Mouse (Mus musculus) lung, postnatal 0 days (tissue): ENCODE results near the gene Cse1l. TPM values are rescaled to one million over a fixed set of nuclear protein-coding genes. Genes with fewer than 3 reads are reported as not detected.
A peak's percentile ranks its signal among the peaks of the same experiment; 100 is the strongest.

Experiments used
- ATAC-seq: fragments of 200-750 bp; cut with Nextera tagmentation; 2 replicates; pipeline ENCODE4 v1.8.0; 2017; ENCODE audit warnings: moderate library complexity
- DNase-seq: peaks from one replicate; pipeline ENCODE4 v3.0.0-alpha.2; 2016; ENCODE audit warnings: low spot score
- H3K27ac ChIP-seq: fragments of 300-500 bp; sonication (generic); 2 replicates; pipeline ENCODE4 v1.5.1; 2014; ENCODE audit warnings: antibody characterized with exemption, mild to moderate bottlenecking, low read length, mixed read lengths
- H3K27me3 ChIP-seq: fragments of 300-500 bp; sonication (generic); replicated peaks from 2 replicates; pipeline ENCODE4 v1.6.1; 2014; ENCODE audit warnings: low read length, mixed read lengths; ENCODE audit not compliant: insufficient read depth
- H3K36me3 ChIP-seq: fragments of 300-500 bp; sonication (generic); 2 replicates; pipeline ENCODE4 v1.6.1; 2014; ENCODE audit warnings: low read length, mixed read lengths; ENCODE audit not compliant: insufficient read depth
- H3K4me1 ChIP-seq: fragments of 300-500 bp; sonication (generic); 2 replicates; pipeline ENCODE4 v1.6.1; 2014; ENCODE audit warnings: antibody characterized with exemption, low read depth, low read length, mixed read lengths; ENCODE audit not compliant: insufficient read depth
- H3K4me2 ChIP-seq: fragments of 300-500 bp; sonication (generic); replicated peaks from 2 replicates; pipeline ENCODE4 v1.6.1; 2014; ENCODE audit warnings: low read depth, mild to moderate bottlenecking, low read length, moderate library complexity, mixed read lengths
- H3K4me3 ChIP-seq: fragments of 300-500 bp; sonication (generic); 2 replicates; pipeline ENCODE4 v1.5.1; 2014; ENCODE audit warnings: low read depth, low read length
- H3K9ac ChIP-seq: fragments of 300-500 bp; sonication (generic); replicated peaks from 2 replicates; pipeline ENCODE4 v1.6.1; 2014; ENCODE audit warnings: low read depth, mild to moderate bottlenecking
- H3K9me3 ChIP-seq: fragments of 300-500 bp; sonication (generic); 2 replicates; pipeline ENCODE4 v1.6.1; 2016; ENCODE audit warnings: low read length, mixed read lengths
- CTCF ChIP-seq: IDR thresholded peaks from 2 replicates; pipeline ENCODE4 v1.5.1; 2016; ENCODE audit warnings: antibody characterized with exemption, mild to moderate bottlenecking
- EP300 ChIP-seq: IDR thresholded peaks from 2 replicates; pipeline ENCODE4 v1.6.1; 2016; ENCODE audit warnings: antibody characterized with exemption, mild to moderate bottlenecking, control low read depth
- WGBS: fragments of 180-500 bp; shearing (Covaris S2); extraction: QIAGEN DNeasy Blood & Tissue Kit; methylation state at CpG from one replicate; pipeline ENCODE4 v1.1.7; 2014; 5-methylcytosine and 5-hydroxymethylcytosine counted together
- polyA plus RNA-seq: library from polyadenylated mRNA; unstranded; fragments of >200 nt; fragmentation: Nextera tagmentation; extraction: Ambion mirVana; gene quantifications from 2 replicates; pipeline ENCODE4 v1.2.1, GENCODE M21; 2015

Cse1l gene
- polyA plus RNA-seq, 1 experiment from 2014 or later = 24.1 TPM

DNA sequence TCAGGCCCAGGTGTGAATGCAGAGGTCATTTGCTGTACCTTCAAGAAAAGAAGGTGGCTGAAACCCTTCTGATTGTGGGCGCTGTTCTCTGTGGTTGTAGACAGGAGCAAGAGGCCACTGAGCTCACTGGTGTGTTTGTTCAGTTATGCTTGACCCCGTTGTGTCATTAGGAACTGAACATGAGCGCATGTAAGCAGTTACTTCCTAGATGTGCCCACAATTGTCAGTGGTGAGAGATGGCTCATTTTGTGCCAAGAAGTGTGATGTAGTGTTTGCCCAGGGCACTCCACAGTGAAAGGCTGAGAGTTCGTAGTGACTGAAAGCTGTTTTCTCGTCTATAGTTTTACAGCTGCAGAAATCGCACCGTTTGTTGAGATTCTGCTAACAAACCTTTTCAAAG, 29.7 kb downstream of the Cse1l start:
- H3K27me3 ChIP-seq = no peaks in the 10 kb centered on the region
- no peaks in the 10 kb centered on the region for H3K9me3 ChIP-seq
- peaks cover 32% of the 10 kb centered on the region; the same call in 1 of the 2 replicates for H3K36me3 ChIP-seq
- no peak overlapping the region for H3K4me2 ChIP-seq
- ATAC-seq (peak; percentile 86), DNase-seq (peak; percentile 77)
- no peak overlapping the region for H3K4me3 ChIP-seq
- no peak overlapping the region for H3K9ac ChIP-seq
- 54% methylated on average over 7 of the region's 7 CpGs for WGBS
- no peaks in the 10 kb centered on the region for H3K4me1 ChIP-seq
- no peak for TF ChIP-seq CTCF
- no peak for TF ChIP-seq EP300
- H3K27ac ChIP-seq = peak overlapping the region; percentile 66

DNA sequence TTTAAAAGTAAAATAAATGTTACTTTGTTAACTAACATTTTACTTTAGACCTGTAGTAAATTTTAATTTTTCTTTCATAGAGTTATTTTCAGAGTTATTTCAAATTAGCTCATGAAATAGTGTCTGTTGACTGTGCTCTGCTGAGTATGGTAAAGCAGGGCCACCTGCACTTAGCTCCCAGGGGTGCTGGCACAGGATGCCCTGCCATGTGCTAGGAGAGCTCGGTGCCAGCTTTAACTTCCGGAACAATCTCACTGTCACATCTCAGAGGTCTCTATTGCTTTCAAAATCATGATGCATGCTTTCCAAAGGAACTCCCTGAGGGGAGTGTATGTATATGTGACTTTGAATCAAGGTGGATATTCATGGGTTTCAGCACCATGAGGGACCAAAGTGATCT, 30.3 kb downstream of the Cse1l start:
- DNase-seq (no peak), ATAC-seq (no peak)
- WGBS = 75% methylated on average over 2 of the region's 2 CpGs
- no peak for TF ChIP-seq EP300
- no peaks in the 10 kb centered on the region for H3K9me3 ChIP-seq
- no peaks in the 10 kb centered on the region for H3K4me1 ChIP-seq
- no peak overlapping the region for H3K9ac ChIP-seq
- no peak overlapping the region for H3K4me3 ChIP-seq
- H3K4me2 ChIP-seq = no peak overlapping the region
- H3K36me3 ChIP-seq = peaks cover 33% of the 10 kb centered on the region; the same call in 1 of the 2 replicates
- no peaks in the 10 kb centered on the region for H3K27me3 ChIP-seq
- no peak overlapping the region for H3K27ac ChIP-seq

DNA sequence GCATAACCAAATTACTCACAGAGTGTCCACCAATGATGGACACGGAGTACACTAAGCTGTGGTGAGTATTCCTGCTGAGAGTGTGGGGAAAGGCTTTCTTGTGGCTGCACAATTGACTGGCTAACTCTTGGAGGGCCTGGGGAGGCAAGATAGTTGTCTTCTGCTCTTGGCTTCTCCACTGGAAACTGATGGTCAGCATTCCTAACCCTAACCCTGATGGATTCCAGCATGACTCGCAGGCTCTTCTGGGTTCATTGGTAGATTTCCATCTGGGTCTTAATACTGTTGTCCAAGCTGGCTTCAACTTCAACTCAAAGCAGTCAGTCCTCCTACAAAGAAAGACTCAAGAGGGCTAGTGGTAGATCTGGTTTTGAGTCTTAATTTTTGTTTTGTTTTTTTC, 37.3 kb downstream of the Cse1l start:
- DNase-seq = no peak
- WGBS = 86% methylated on average over 2 of the region's 2 CpGs
- no peaks in the 10 kb centered on the region for H3K4me1 ChIP-seq
- no peak overlapping the region for H3K9ac ChIP-seq
- TF ChIP-seq EP300 (no peak), CTCF (no peak)
- H3K36me3 ChIP-seq = peaks cover 32% of the 10 kb centered on the region; the same call in 1 of the 2 replicates
- no peak overlapping the region for H3K4me3 ChIP-seq
- no peaks in the 10 kb centered on the region for H3K9me3 ChIP-seq
- no peak overlapping the region for H3K27ac ChIP-seq
- no peak overlapping the region for H3K4me2 ChIP-seq
- ATAC-seq = no peak
- H3K27me3 ChIP-seq = no peaks in the 10 kb centered on the region

DNA sequence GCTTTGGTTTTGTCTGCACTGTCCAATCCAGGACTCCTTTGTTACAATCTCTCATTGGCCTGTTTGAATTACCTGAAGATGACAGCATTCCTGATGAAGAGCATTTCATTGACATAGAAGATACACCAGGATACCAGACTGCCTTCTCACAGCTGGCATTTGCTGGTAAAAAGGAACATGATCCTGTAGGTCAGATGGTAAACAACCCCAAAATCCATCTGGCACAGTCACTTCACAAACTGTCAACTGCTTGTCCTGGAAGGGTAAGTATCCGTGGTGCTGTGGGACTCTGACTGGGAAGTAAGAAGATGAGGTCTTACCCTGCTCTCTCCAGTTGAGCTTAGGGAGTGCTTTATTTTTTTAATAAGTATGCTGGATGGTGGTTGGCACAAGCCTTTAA, 38.5 kb downstream of the Cse1l start:
- no peak overlapping the region for H3K27ac ChIP-seq
- no peak overlapping the region for H3K9ac ChIP-seq
- ATAC-seq (no peak), DNase-seq (no peak)
- no peak overlapping the region for H3K4me3 ChIP-seq
- H3K27me3 ChIP-seq = no peaks in the 10 kb centered on the region
- TF ChIP-seq EP300 (no peak), CTCF (no peak)
- 75% methylated on average over 1 of the region's 1 CpGs for WGBS
- no peaks in the 10 kb centered on the region for H3K9me3 ChIP-seq
- no peak overlapping the region for H3K4me2 ChIP-seq
- no peaks in the 10 kb centered on the region for H3K4me1 ChIP-seq
- peaks cover 39% of the 10 kb centered on the region for H3K36me3 ChIP-seq

DNA sequence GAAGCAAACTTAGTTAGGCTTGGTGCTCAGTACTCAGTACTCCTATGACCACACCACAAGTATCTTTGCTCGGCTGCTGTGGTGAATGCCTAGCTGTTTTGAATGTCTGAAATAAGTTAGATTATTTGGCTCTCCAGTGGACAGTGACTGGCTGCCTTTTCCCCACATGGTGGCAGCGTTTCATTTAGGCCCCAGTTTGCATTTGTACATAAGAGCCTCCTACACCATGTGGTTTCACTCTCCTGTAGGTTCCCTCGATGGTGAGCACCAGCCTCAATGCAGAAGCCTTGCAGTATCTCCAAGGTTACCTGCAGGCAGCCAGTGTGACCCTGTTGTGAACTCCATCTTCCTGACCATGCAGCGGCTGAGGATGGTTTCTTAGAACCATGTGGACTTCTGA, 39.6 kb downstream of the Cse1l start:
- peak; percentile 30 for DNase-seq
- peak; percentile 23; the same call in 1 of the 2 replicates for ATAC-seq
- Histone ChIP-seq H3K27ac (no peak overlapping the region), H3K4me1 (no peaks in the 10 kb centered on the region), H3K27me3 (no peaks in the 10 kb centered on the region), H3K9ac (no peak overlapping the region), H3K4me2 (no peak overlapping the region), H3K36me3 (peaks cover 46% of the 10 kb centered on the region), H3K4me3 (no peak overlapping the region), H3K9me3 (no peaks in the 10 kb centered on the region)
- TF ChIP-seq EP300 (no peak), CTCF (peak; percentile 62)
- 44% methylated on average over 4 of the region's 4 CpGs for WGBS

DNA sequence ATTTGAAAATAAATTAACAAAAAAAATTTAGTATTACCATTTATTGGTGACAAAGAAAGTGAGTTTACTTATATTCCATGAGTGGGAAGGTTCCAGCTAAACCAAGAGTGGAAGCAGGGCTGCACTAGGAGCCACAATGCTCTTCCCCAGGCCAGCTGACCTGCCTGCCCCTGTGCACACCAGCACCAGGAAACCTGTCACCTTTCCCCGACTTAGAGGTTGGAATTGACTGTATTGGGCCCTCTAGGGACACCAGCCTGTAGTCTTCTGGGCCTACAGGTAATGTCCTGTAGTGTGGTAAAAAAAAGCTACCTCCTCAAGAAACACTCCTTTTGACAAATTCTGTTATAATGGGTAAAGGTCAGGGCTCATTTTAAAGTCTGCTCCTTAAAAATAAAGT, 42.4 kb downstream of the Cse1l start:
- Histone ChIP-seq H3K9ac (no peak overlapping the region), H3K27me3 (no peaks in the 10 kb centered on the region), H3K4me2 (no peak overlapping the region), H3K27ac (no peak overlapping the region), H3K9me3 (no peaks in the 10 kb centered on the region), H3K4me1 (no peaks in the 10 kb centered on the region), H3K36me3 (peaks cover 53% of the 10 kb centered on the region), H3K4me3 (no peak overlapping the region)
- DNase-seq = no peak
- TF ChIP-seq CTCF = no peak
- TF ChIP-seq EP300 = no peak
- WGBS = 60% methylated on average over 1 of the region's 1 CpGs
- ATAC-seq = no peak

DNA sequence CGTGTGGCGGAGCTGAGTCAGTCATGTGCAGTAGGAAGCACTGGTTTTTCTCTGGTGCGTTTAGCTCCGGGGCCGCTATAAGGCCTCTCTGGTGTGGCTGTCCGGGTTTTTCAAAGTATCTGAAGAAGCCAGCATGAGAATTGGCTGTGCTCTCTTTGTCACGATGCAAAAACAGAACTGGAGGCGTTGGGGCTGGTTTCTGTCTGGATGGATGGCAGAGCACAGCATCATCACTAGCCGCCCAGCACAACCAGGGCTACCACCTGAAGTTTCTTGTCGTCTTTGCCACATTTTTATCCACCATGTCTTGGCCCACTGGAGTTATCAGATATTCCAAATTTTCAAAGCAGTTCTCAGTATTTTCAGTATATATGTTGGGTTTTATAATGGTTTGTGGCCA, 43.1 kb downstream of the Cse1l start:
- Histone ChIP-seq H3K27ac (no peak overlapping the region), H3K9me3 (no peaks in the 10 kb centered on the region), H3K27me3 (no peaks in the 10 kb centered on the region), H3K36me3 (peaks cover 57% of the 10 kb centered on the region), H3K9ac (no peak overlapping the region), H3K4me3 (no peak overlapping the region), H3K4me2 (no peak overlapping the region), H3K4me1 (no peaks in the 10 kb centered on the region)
- DNase-seq (no peak), ATAC-seq (no peak)
- WGBS = 90% methylated on average over 10 of the region's 10 CpGs
- no peak for TF ChIP-seq CTCF
- no peak for TF ChIP-seq EP300
